Mouse (Mus musculus): ENCODE results near the gene Rhox13. TPM values are rescaled to one million over a fixed set of nuclear protein-coding genes. Genes with fewer than 3 reads are reported as not detected.

Gene Rhox13
- polyA plus RNA-seq (2015; fragmentation: Nextera tagmentation; extraction: Ambion mirVana): not detected in 2 replicates

- Histone ChIP-seq H3K9ac (no peak within 1 kb of the TSS), H3K4me2 (replicated peaks) (no peak within 1 kb of the TSS), H3K27me3 (no peaks in the 10 kb centered on the region), H3K27ac (no peak within 1 kb of the TSS), H3K36me3 (no peaks in the 10 kb centered on the region), H3K4me1 (no peaks in the 10 kb centered on the region), H3K9me3 (peaks cover 16% of the 10 kb centered on the region), H3K4me3 (no peak within 1 kb of the TSS)
- ATAC-seq (ENCODE audit: low FRiP score, low read depth): no peak
- WGBS: 91% methylated on average over 20 of the region's 20 CpGs
These were observed at the start of gene Rhox13 for GRCm38 (mm10) chrX:38120982-38121381. Rhox13 (plus strand) TSS chrX:38121219.

GRCm38 (mm10) chrX:38084226-38084625, 36.8 kb upstream of the Rhox13 start:
- WGBS: 18% methylated on average over 12 of the region's 12 CpGs
- Histone ChIP-seq H3K4me1 (no peaks in the 10 kb centered on the region), H3K4me2 (replicated peaks) (0 out of 2 replicates have a peak overlapping the region, but pooled peaks have one; percentile 11), H3K36me3 (no peaks in the 10 kb centered on the region), H3K4me3 (no peak overlapping the region), H3K27me3 (no peaks in the 10 kb centered on the region), H3K9ac (no peak overlapping the region), H3K9me3 (no peaks in the 10 kb centered on the region), H3K27ac (no peak overlapping the region)
- ATAC-seq (ENCODE audit: low FRiP score, low read depth): no peak

- Histone ChIP-seq H3K4me3 (no peak within 1 kb of the TSS), H3K27ac (no peak within 1 kb of the TSS), H3K4me1 (no peaks in the 10 kb centered on the region), H3K9me3 (no peaks in the 10 kb centered on the region), H3K9ac (no peak within 1 kb of the TSS), H3K27me3 (no peaks in the 10 kb centered on the region), H3K4me2 (replicated peaks) (0 out of 2 replicates have a peak within 1 kb of the TSS, but pooled peaks have one; percentile 11), H3K36me3 (no peaks in the 10 kb centered on the region)
- no peak for ATAC-seq (ENCODE audit: low FRiP score, low read depth)
- WGBS: 83% methylated on average over 9 of the region's 9 CpGs
These were observed 36.0 kb upstream of the Rhox13 start, which contains the start of gene Rhox11 for GRCm38 (mm10) chrX:38085041-38085440. Rhox11 (minus strand) TSS chrX:38085141.

GRCm38 (mm10) chrX:38110807-38111206, 10.2 kb upstream of the Rhox13 start, which contains the start of gene Rhox12:
Rhox12 (minus strand) TSS chrX:38110907.
- Histone ChIP-seq H3K9ac (no peak within 1 kb of the TSS), H3K27me3 (no peaks in the 10 kb centered on the region), H3K9me3 (no peaks in the 10 kb centered on the region), H3K27ac (no peak within 1 kb of the TSS), H3K4me1 (no peaks in the 10 kb centered on the region), H3K36me3 (no peaks in the 10 kb centered on the region), H3K4me2 (replicated peaks) (no peak within 1 kb of the TSS), H3K4me3 (no peak within 1 kb of the TSS)
- ATAC-seq (ENCODE audit: low FRiP score, low read depth): no peak
- 68% methylated on average over 4 of the region's 4 CpGs for WGBS

- Histone ChIP-seq H3K4me3 (no peak overlapping the region), H3K9me3 (peaks cover 16% of the 10 kb centered on the region), H3K36me3 (no peaks in the 10 kb centered on the region), H3K27ac (no peak overlapping the region), H3K4me2 (replicated peaks) (no peak overlapping the region), H3K9ac (no peak overlapping the region), H3K27me3 (no peaks in the 10 kb centered on the region), H3K4me1 (no peaks in the 10 kb centered on the region)
- WGBS: 90% methylated on average over 34 of the region's 34 CpGs
- no peak for ATAC-seq (ENCODE audit: low FRiP score, low read depth)
These were observed 459 bp downstream of the Rhox13 start for GRCm38 (mm10) chrX:38121478-38121877.

GRCm38 (mm10) chrX:38159097-38159496, 38.1 kb downstream of the Rhox13 start:
- 44% methylated on average over 1 of the region's 1 CpGs for WGBS

GRCm38 (mm10) chrX:38165315-38165714, 44.3 kb downstream of the Rhox13 start:
- 87% methylated on average over 3 of the region's 3 CpGs for WGBS
- H3K9me3 ChIP-seq: no peaks in the 10 kb centered on the region
- no peak overlapping the region for H3K9ac ChIP-seq
- H3K27me3 ChIP-seq: no peaks in the 10 kb centered on the region
- no peaks in the 10 kb centered on the region for H3K36me3 ChIP-seq
- H3K4me2 ChIP-seq (replicated peaks): no peak overlapping the region
- no peaks in the 10 kb centered on the region for H3K4me1 ChIP-seq
- no peak overlapping the region for H3K4me3 ChIP-seq
- no peak overlapping the region for H3K27ac ChIP-seq
- no peak for ATAC-seq (ENCODE audit: low FRiP score, low read depth)

More at GRCm38 (mm10) chrX:38159097-38159496, 38.1 kb downstream of the Rhox13 start:
- H3K4me1 ChIP-seq: no peaks in the 10 kb centered on the region
- H3K4me3 ChIP-seq: no peak overlapping the region
- no peak overlapping the region for H3K4me2 ChIP-seq (replicated peaks)
- no peaks in the 10 kb centered on the region for H3K36me3 ChIP-seq
- H3K27ac ChIP-seq: no peak overlapping the region
- no peak for ATAC-seq (ENCODE audit: low FRiP score, low read depth)
- no peaks in the 10 kb centered on the region for H3K27me3 ChIP-seq
- H3K9me3 ChIP-seq: no peaks in the 10 kb centered on the region
- H3K9ac ChIP-seq: no peak overlapping the region

- Histone ChIP-seq H3K9me3 (no peaks in the 10 kb centered on the region), H3K4me1 (no peaks in the 10 kb centered on the region), H3K4me3 (no peak overlapping the region), H3K36me3 (no peaks in the 10 kb centered on the region), H3K27ac (no peak overlapping the region), H3K27me3 (no peaks in the 10 kb centered on the region), H3K9ac (no peak overlapping the region), H3K4me2 (replicated peaks) (no peak overlapping the region)
- 73% methylated on average over 9 of the region's 9 CpGs for WGBS
- no peak for ATAC-seq (ENCODE audit: low FRiP score, low read depth)
These were observed 45.0 kb downstream of the Rhox13 start for GRCm38 (mm10) chrX:38166064-38166463.

- 79% methylated on average over 4 of the region's 4 CpGs for WGBS
- Histone ChIP-seq H3K4me3 (no peak overlapping the region), H3K4me1 (no peaks in the 10 kb centered on the region), H3K27ac (no peak overlapping the region), H3K9me3 (no peaks in the 10 kb centered on the region), H3K27me3 (no peaks in the 10 kb centered on the region), H3K36me3 (no peaks in the 10 kb centered on the region), H3K9ac (no peak overlapping the region), H3K4me2 (replicated peaks) (no peak overlapping the region)
- no peak for ATAC-seq (ENCODE audit: low FRiP score, low read depth)
These were observed 45.6 kb downstream of the Rhox13 start for GRCm38 (mm10) chrX:38166592-38166991.

Other genes with a start within 250 kb of the Rhox13 start
- gene Rhox8, start 242.3 kb upstream of the Rhox13 start, polyA plus RNA-seq (2015; fragmentation: Nextera tagmentation; extraction: Ambion mirVana): not detected in 2 replicates
- gene Rhox7b, start 224.0 kb upstream of the Rhox13 start, polyA plus RNA-seq (2015; fragmentation: Nextera tagmentation; extraction: Ambion mirVana): not detected in 2 replicates
- not detected in 2 replicates for gene Rhox9, start 219.4 kb upstream of the Rhox13 start, polyA plus RNA-seq (2015; fragmentation: Nextera tagmentation; extraction: Ambion mirVana)
- not detected in 2 replicates for gene Btg1-ps1, start 102.4 kb upstream of the Rhox13 start, polyA plus RNA-seq (2015; fragmentation: Nextera tagmentation; extraction: Ambion mirVana)
- not detected in 2 replicates for gene Btg1-ps2, start 78.1 kb upstream of the Rhox13 start, polyA plus RNA-seq (2015; fragmentation: Nextera tagmentation; extraction: Ambion mirVana)
- not detected in 2 replicates for gene Rhox10, start 54.7 kb upstream of the Rhox13 start, polyA plus RNA-seq (2015; fragmentation: Nextera tagmentation; extraction: Ambion mirVana)
- not detected in 2 replicates for gene Rhox11, start 36.1 kb upstream of the Rhox13 start, polyA plus RNA-seq (2015; fragmentation: Nextera tagmentation; extraction: Ambion mirVana)
- not detected in 2 replicates for gene Rhox12, start 10.3 kb upstream of the Rhox13 start, polyA plus RNA-seq (2015; fragmentation: Nextera tagmentation; extraction: Ambion mirVana)
- 3.5 and 3.6 TPM in 2 replicates for gene Zbtb33, start 68.6 kb downstream of the Rhox13 start, polyA plus RNA-seq (2015; fragmentation: Nextera tagmentation; extraction: Ambion mirVana)
- 32.4 and 34.0 TPM in 2 replicates for gene Tmem255a, start 131.2 kb downstream of the Rhox13 start, polyA plus RNA-seq (2015; fragmentation: Nextera tagmentation; extraction: Ambion mirVana)
- gene Atp1b4, start 195.0 kb downstream of the Rhox13 start, polyA plus RNA-seq (2015; fragmentation: Nextera tagmentation; extraction: Ambion mirVana): 1.7 and 2.2 TPM in 2 replicates

All from limb, embryonic 13.5 days (tissue).